Mouse (Mus musculus): ENCODE data around the gene Gm28635.

DNA sequence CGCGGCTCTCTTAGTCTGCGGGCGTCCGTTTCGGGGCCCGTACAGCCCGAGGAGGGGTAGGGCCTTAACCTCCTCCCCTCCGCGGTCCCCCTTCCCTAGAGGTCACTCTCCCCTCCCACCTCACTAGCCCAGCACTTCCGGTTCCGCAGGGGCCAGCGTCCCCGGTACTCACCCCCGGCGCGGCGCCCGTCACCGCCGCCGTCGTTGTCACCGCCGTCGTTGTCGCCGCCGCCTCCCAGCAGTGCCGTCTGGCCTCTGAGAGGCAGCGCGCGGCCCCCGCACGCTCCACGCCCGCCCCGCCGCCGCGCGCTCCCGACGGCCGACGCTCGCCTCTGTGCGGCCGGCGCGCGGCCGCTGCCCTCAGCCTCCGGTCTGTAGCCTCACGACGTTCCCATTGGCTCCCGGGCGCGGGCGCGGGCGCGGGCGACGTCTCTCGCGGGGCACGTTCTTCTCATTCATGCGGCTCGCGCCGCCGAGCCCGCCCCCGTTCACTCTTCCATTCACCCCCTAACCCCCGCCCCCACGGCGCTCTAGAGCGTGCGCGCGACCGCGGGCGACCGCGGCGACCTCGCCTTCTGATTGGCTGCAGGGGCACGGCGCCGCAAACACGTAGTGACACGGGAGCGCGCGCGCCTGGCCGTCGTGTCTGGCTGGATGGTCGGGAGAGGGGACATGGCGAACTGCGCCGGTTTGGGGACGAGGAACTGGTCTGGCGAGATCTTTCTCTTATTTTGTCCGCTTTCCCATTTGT is 37.1 kb upstream of the Gm28635 start, which contains the start of gene Zdhhc5:
- TF ChIP-seq POLR2AphosphoS5 (IDR thresholded peaks at IDR 0.05; ENCODE audit: insufficient replicate concordance, low read depth, low read length) = no peak
- no peak for TF ChIP-seq CTCF (IDR thresholded peaks at IDR 0.05; ENCODE audit: low read depth, low read length)

Data from G1E (cell line).